Mouse (Mus musculus): ENCODE data around the gene Gm42878. TPM values are rescaled to one million over a fixed set of nuclear protein-coding genes. Genes with fewer than 3 reads are reported as not detected.

Gm42878 gene
- polyA plus RNA-seq, 1 experiment from 2014 or later: not detected

- Histone ChIP-seq H3K9me3 (ENCODE audit: control insufficient read depth, low read length) (no peaks in the 10 kb centered on the region), H3K4me2 (ENCODE audit: low read depth, severe bottlenecking) (no peak overlapping the region), H3K27ac (replicated peaks; ENCODE audit: low read depth, low read length) (no peak overlapping the region), H3K9ac (ENCODE audit: low read length) (no peak overlapping the region), H3K27me3 (ENCODE audit: control insufficient read depth, insufficient read depth, low read length) (no peaks in the 10 kb centered on the region), H3K4me3 (ENCODE audit: low read depth, low read length) (no peak overlapping the region), H3K36me3 (ENCODE audit: control insufficient read depth, insufficient read depth, low read length) (no peaks in the 10 kb centered on the region), H3K4me1 (ENCODE audit: control insufficient read depth, insufficient read depth, low read length) (peaks cover 4% of the 10 kb centered on the region; the same call in 1 of the 2 replicates)
- DNase-seq (ENCODE audit: low spot score) (no peak), ATAC-seq (ENCODE audit: insufficient number of reproducible peaks, low FRiP score, low TSS enrichment, low read depth) (no peak)
- WGBS: 67% methylated on average over 6 of the region's 6 CpGs
Observed at GRCm38 (mm10) chr5:121586400-121587039, 41.2 kb upstream of the Gm42878 start.

- DNase-seq (ENCODE audit: low spot score) (no peak), ATAC-seq (ENCODE audit: insufficient number of reproducible peaks, low FRiP score, low TSS enrichment, low read depth) (no peak)
- Histone ChIP-seq H3K4me1 (ENCODE audit: control insufficient read depth, insufficient read depth, low read length) (peaks cover 4% of the 10 kb centered on the region; the same call in 1 of the 2 replicates), H3K27ac (replicated peaks; ENCODE audit: low read depth, low read length) (no peak overlapping the region), H3K27me3 (ENCODE audit: control insufficient read depth, insufficient read depth, low read length) (no peaks in the 10 kb centered on the region), H3K4me3 (ENCODE audit: low read depth, low read length) (no peak overlapping the region), H3K4me2 (ENCODE audit: low read depth, severe bottlenecking) (no peak overlapping the region), H3K36me3 (ENCODE audit: control insufficient read depth, insufficient read depth, low read length) (no peaks in the 10 kb centered on the region), H3K9me3 (ENCODE audit: control insufficient read depth, low read length) (no peaks in the 10 kb centered on the region), H3K9ac (ENCODE audit: low read length) (no peak overlapping the region)
- WGBS: 94% methylated on average over 5 of the region's 5 CpGs
Observed at GRCm38 (mm10) chr5:121585699-121586098, 40.4 kb upstream of the Gm42878 start.

GRCm38 (mm10) chr5:121585005-121585404 lies 39.7 kb upstream of the Gm42878 start:
- Histone ChIP-seq H3K4me1 (ENCODE audit: control insufficient read depth, insufficient read depth, low read length) (peaks cover 4% of the 10 kb centered on the region; the same call in 1 of the 2 replicates), H3K36me3 (ENCODE audit: control insufficient read depth, insufficient read depth, low read length) (no peaks in the 10 kb centered on the region), H3K27ac (replicated peaks; ENCODE audit: low read depth, low read length) (no peak overlapping the region), H3K27me3 (ENCODE audit: control insufficient read depth, insufficient read depth, low read length) (no peaks in the 10 kb centered on the region), H3K9me3 (ENCODE audit: control insufficient read depth, low read length) (no peaks in the 10 kb centered on the region), H3K9ac (ENCODE audit: low read length) (no peak overlapping the region), H3K4me2 (ENCODE audit: low read depth, severe bottlenecking) (no peak overlapping the region), H3K4me3 (ENCODE audit: low read depth, low read length) (no peak overlapping the region)
- ATAC-seq (ENCODE audit: insufficient number of reproducible peaks, low FRiP score, low TSS enrichment, low read depth): no peak
- 93% methylated on average over 10 of the region's 10 CpGs for WGBS
- no peak for DNase-seq (ENCODE audit: low spot score)

GRCm38 (mm10) chr5:121583765-121584501 lies 38.7 kb upstream of the Gm42878 start:
- no peak overlapping the region for H3K27ac ChIP-seq (replicated peaks; ENCODE audit: low read depth, low read length)

GRCm38 (mm10) chr5:121581945-121582344 lies 36.7 kb upstream of the Gm42878 start:
- peaks cover 5% of the 10 kb centered on the region; the same call in 1 of the 2 replicates for H3K36me3 ChIP-seq (ENCODE audit: control insufficient read depth, insufficient read depth, low read length)
- H3K27me3 ChIP-seq (ENCODE audit: control insufficient read depth, insufficient read depth, low read length): no peaks in the 10 kb centered on the region
- H3K4me1 ChIP-seq (ENCODE audit: control insufficient read depth, insufficient read depth, low read length): peaks cover 4% of the 10 kb centered on the region; the same call in 1 of the 2 replicates
- H3K27ac ChIP-seq (replicated peaks; ENCODE audit: low read depth, low read length): no peak overlapping the region
- no peak overlapping the region for H3K4me3 ChIP-seq (ENCODE audit: low read depth, low read length)
- no peak for ATAC-seq (ENCODE audit: insufficient number of reproducible peaks, low FRiP score, low TSS enrichment, low read depth)
- H3K9ac ChIP-seq (ENCODE audit: low read length): no peak overlapping the region
- H3K4me2 ChIP-seq (ENCODE audit: low read depth, severe bottlenecking): no peak overlapping the region
- DNase-seq (ENCODE audit: low spot score): no peak
- no peaks in the 10 kb centered on the region for H3K9me3 ChIP-seq (ENCODE audit: control insufficient read depth, low read length)
- WGBS: 90% methylated on average over 8 of the region's 8 CpGs

More at GRCm38 (mm10) chr5:121583765-121584501, 38.7 kb upstream of the Gm42878 start:
- Histone ChIP-seq H3K9ac (ENCODE audit: low read length) (no peak overlapping the region), H3K27me3 (ENCODE audit: control insufficient read depth, insufficient read depth, low read length) (no peaks in the 10 kb centered on the region), H3K4me1 (ENCODE audit: control insufficient read depth, insufficient read depth, low read length) (peaks cover 4% of the 10 kb centered on the region; the same call in 1 of the 2 replicates), H3K36me3 (ENCODE audit: control insufficient read depth, insufficient read depth, low read length) (peaks cover 5% of the 10 kb centered on the region; the same call in 1 of the 2 replicates), H3K4me3 (ENCODE audit: low read depth, low read length) (no peak overlapping the region), H3K9me3 (ENCODE audit: control insufficient read depth, low read length) (no peaks in the 10 kb centered on the region), H3K4me2 (ENCODE audit: low read depth, severe bottlenecking) (no peak overlapping the region)
- DNase-seq (ENCODE audit: low spot score) (peak; percentile 47), ATAC-seq (ENCODE audit: insufficient number of reproducible peaks, low FRiP score, low TSS enrichment, low read depth) (no peak)
- 57% methylated on average over 12 of the region's 12 CpGs for WGBS

- Histone ChIP-seq H3K36me3 (ENCODE audit: control insufficient read depth, insufficient read depth, low read length) (peaks cover 17% of the 10 kb centered on the region), H3K27me3 (ENCODE audit: control insufficient read depth, insufficient read depth, low read length) (no peaks in the 10 kb centered on the region), H3K9ac (ENCODE audit: low read length) (no peak overlapping the region), H3K9me3 (ENCODE audit: control insufficient read depth, low read length) (no peaks in the 10 kb centered on the region), H3K27ac (replicated peaks; ENCODE audit: low read depth, low read length) (no peak overlapping the region), H3K4me1 (ENCODE audit: control insufficient read depth, insufficient read depth, low read length) (no peaks in the 10 kb centered on the region), H3K4me2 (ENCODE audit: low read depth, severe bottlenecking) (no peak overlapping the region), H3K4me3 (ENCODE audit: low read depth, low read length) (no peak overlapping the region)
- 84% methylated on average over 11 of the region's 11 CpGs for WGBS
- ATAC-seq (ENCODE audit: insufficient number of reproducible peaks, low FRiP score, low TSS enrichment, low read depth): no peak
- DNase-seq (ENCODE audit: low spot score): no peak
Observed at GRCm38 (mm10) chr5:121576927-121577488, 31.7 kb upstream of the Gm42878 start.

GRCm38 (mm10) chr5:121575867-121576266 lies 30.6 kb upstream of the Gm42878 start:
- Histone ChIP-seq H3K27ac (replicated peaks; ENCODE audit: low read depth, low read length) (no peak overlapping the region), H3K4me1 (ENCODE audit: control insufficient read depth, insufficient read depth, low read length) (no peaks in the 10 kb centered on the region), H3K9ac (ENCODE audit: low read length) (no peak overlapping the region), H3K27me3 (ENCODE audit: control insufficient read depth, insufficient read depth, low read length) (no peaks in the 10 kb centered on the region), H3K4me2 (ENCODE audit: low read depth, severe bottlenecking) (no peak overlapping the region), H3K9me3 (ENCODE audit: control insufficient read depth, low read length) (no peaks in the 10 kb centered on the region), H3K4me3 (ENCODE audit: low read depth, low read length) (no peak overlapping the region), H3K36me3 (ENCODE audit: control insufficient read depth, insufficient read depth, low read length) (peaks cover 17% of the 10 kb centered on the region)
- ATAC-seq (ENCODE audit: insufficient number of reproducible peaks, low FRiP score, low TSS enrichment, low read depth) (no peak), DNase-seq (ENCODE audit: low spot score) (no peak)
- 88% methylated on average over 11 of the region's 11 CpGs for WGBS

GRCm38 (mm10) chr5:121574145-121574544 lies 28.9 kb upstream of the Gm42878 start:
- DNase-seq (ENCODE audit: low spot score): no peak
- H3K9me3 ChIP-seq (ENCODE audit: control insufficient read depth, low read length): no peaks in the 10 kb centered on the region
- no peaks in the 10 kb centered on the region for H3K27me3 ChIP-seq (ENCODE audit: control insufficient read depth, insufficient read depth, low read length)
- no peak overlapping the region for H3K4me3 ChIP-seq (ENCODE audit: low read depth, low read length)
- no peak for ATAC-seq (ENCODE audit: insufficient number of reproducible peaks, low FRiP score, low TSS enrichment, low read depth)
- H3K4me1 ChIP-seq (ENCODE audit: control insufficient read depth, insufficient read depth, low read length): no peaks in the 10 kb centered on the region
- peaks cover 18% of the 10 kb centered on the region for H3K36me3 ChIP-seq (ENCODE audit: control insufficient read depth, insufficient read depth, low read length)
- H3K4me2 ChIP-seq (ENCODE audit: low read depth, severe bottlenecking): no peak overlapping the region
- 90% methylated on average over 13 of the region's 13 CpGs for WGBS
- H3K9ac ChIP-seq (ENCODE audit: low read length): no peak overlapping the region
- no peak overlapping the region for H3K27ac ChIP-seq (replicated peaks; ENCODE audit: low read depth, low read length)

Measured in limb, embryonic 11.5 days (tissue).